Mouse (Mus musculus): ENCODE measurements around the gene Arl16.

- TF ChIP-seq GATA1 (IDR thresholded peaks at IDR 0.05; ENCODE audit: borderline replicate concordance, low read length) = no peak
- no peak for TF ChIP-seq FLI1 (IDR thresholded peaks at IDR 0.05; ENCODE audit: low read length)
Measured at GRCm38 (mm10) chr11:120498226-120498625, 30.8 kb upstream of the Arl16 start.

All from megakaryocyte, embryonic 14.5 days (primary cell).